Mouse (Mus musculus): ENCODE results near the gene Dnajc9. TPM values are rescaled to one million over a fixed set of nuclear protein-coding genes. Genes with fewer than 3 reads are reported as not detected.

Gene Dnajc9
- polyA plus RNA-seq, 2 experiments, result 132 to 152 TPM

DNA sequence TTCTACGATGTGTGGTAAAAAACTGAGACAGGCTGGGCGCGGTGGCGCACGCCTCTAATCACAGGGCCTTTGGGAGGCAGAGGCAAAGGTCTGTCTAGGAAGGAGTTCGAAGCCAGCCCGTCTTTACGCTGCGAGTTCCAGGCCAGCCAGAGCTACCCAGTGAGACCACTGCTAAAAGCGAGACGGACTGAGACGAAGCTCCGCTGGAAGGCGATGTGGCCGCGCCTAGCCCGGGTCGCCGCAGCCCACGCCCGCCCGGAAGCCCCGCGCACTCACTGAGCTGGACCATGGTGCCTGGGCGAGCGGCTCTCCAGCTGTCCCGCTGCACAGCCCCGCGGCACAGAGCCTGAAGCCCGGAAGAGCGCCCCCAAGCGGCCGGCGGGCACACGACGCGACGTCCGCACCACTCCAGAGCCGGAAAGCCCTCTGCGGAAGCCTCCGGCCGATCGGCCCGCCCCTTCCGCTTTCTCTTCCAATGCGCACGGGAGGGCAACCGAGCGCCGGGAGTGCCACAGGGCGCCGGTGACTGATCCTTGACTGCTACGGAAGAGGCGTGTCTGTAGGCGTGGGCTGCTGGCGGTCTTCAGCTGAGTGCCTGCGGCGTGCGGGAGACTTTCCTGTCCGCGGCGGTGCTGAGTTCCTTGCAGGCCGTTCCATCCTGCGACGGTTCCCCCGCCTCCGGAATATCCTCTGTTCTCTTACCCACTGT lies 4.6 kb upstream of the Dnajc9 start, which contains the start of gene Mrps16:
TSS of gene Mrps16 (minus strand) at position 430 of the 709 bp plus-strand sequence.
- TF ChIP-seq POLR2A (IDR thresholded peaks at IDR 0.05; ENCODE audit: borderline replicate concordance, extremely low read depth, insufficient read depth, insufficient read length), result peak; percentile 85; the same call in 1 of the 2 replicates
- WGBS, result under 1% methylated on average over 55 of the region's 68 CpGs
- ATAC-seq (ENCODE audit: low FRiP score, low read depth), result peak; percentile 91
- Histone ChIP-seq H3K4me3 (replicated peaks; ENCODE audit: low read length) (peak within 1 kb of the TSS; percentile 82), H3K4me2 (replicated peaks; ENCODE audit: low read depth, low read length, severe bottlenecking) (peak within 1 kb of the TSS; percentile 62), H3K36me3 (ENCODE audit: control insufficient read depth, insufficient read depth, low read length) (peaks cover 23% of the 10 kb centered on the region), H3K27me3 (ENCODE audit: control insufficient read depth, insufficient read depth, low read length) (no peaks in the 10 kb centered on the region), H3K4me1 (ENCODE audit: control insufficient read depth, insufficient read depth, low read length) (no peaks in the 10 kb centered on the region), H3K27ac (replicated peaks; ENCODE audit: low read depth, low read length) (peak within 1 kb of the TSS; percentile 82), H3K9me3 (ENCODE audit: control insufficient read depth, low read length) (no peaks in the 10 kb centered on the region), H3K9ac (ENCODE audit: low read depth, low read length, severe bottlenecking) (peak within 1 kb of the TSS; percentile 84)
- DNase-seq (ENCODE audit: low spot score), result peak; percentile 98

DNA sequence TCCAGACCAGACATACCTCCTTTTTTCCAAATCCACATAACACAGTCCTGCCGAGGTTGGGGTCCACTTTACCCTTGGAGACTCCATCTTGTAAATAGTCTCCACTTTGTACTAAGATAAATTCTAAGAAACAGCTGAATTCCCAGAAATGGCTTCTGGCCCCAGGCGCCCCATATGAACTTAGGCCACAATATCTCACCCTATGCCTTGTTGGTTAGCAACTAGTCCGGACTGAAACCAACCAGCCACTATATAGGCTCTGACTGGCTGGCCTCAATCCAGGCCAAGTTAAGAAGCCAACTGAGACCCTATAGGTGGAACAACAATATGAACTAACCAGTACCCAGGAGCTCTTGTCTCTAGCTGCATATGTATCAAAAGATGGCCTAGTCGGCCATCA lies 3.6 kb upstream of the Dnajc9 start:
- H3K27me3 ChIP-seq (ENCODE audit: control insufficient read depth, insufficient read depth, low read length), result no peaks in the 10 kb centered on the region
- 88% methylated on average over 3 of the region's 4 CpGs for WGBS
- H3K4me2 ChIP-seq (replicated peaks; ENCODE audit: low read depth, low read length, severe bottlenecking), result 0 out of 2 replicates have a peak overlapping the region, but pooled peaks have one; percentile 15
- TF ChIP-seq POLR2A (IDR thresholded peaks at IDR 0.05; ENCODE audit: borderline replicate concordance, extremely low read depth, insufficient read depth, insufficient read length), result no peak
- peaks cover 29% of the 10 kb centered on the region for H3K36me3 ChIP-seq (ENCODE audit: control insufficient read depth, insufficient read depth, low read length)
- no peak for DNase-seq (ENCODE audit: low spot score)
- no peak overlapping the region for H3K4me3 ChIP-seq (replicated peaks; ENCODE audit: low read length)
- H3K9me3 ChIP-seq (ENCODE audit: control insufficient read depth, low read length), result no peaks in the 10 kb centered on the region
- H3K27ac ChIP-seq (replicated peaks; ENCODE audit: low read depth, low read length), result no peak overlapping the region
- no peak for ATAC-seq (ENCODE audit: low FRiP score, low read depth)
- no peak overlapping the region for H3K9ac ChIP-seq (ENCODE audit: low read depth, low read length, severe bottlenecking)
- peaks cover 8% of the 10 kb centered on the region for H3K4me1 ChIP-seq (ENCODE audit: control insufficient read depth, insufficient read depth, low read length)

DNA sequence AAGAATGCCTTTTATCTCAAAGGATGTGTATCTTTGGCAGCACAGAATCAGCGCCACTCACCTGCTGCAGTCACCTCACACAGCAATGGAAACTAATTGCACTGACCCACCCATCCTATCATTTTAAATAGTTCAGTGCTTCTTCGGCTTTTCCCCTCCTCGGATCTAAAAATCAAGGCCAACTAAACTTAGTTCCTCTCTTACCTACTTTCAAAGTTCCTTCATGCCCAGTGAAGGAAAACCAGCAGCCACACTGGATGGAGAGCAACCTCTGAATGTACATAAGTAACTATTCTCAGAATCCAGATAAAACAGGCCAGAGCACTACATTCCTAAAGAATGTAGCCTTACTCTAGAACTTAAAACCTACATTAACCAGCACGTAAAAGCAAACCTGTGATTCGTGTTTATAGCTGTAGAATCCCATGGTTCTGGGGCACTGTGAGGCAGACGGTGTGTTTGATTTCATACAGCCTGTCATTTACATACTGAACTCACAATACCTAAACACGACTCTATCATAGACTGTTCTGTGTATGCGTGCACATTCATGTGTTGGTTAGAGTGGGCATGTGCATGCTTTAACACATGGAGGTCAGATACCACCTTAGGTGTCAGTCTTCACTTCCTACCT lies 853 bp upstream of the Dnajc9 start:
- Histone ChIP-seq H3K36me3 (ENCODE audit: control insufficient read depth, insufficient read depth, low read length) (peaks cover 55% of the 10 kb centered on the region), H3K4me1 (ENCODE audit: control insufficient read depth, insufficient read depth, low read length) (peaks cover 23% of the 10 kb centered on the region), H3K9me3 (ENCODE audit: control insufficient read depth, low read length) (no peaks in the 10 kb centered on the region), H3K9ac (ENCODE audit: low read depth, low read length, severe bottlenecking) (no peak overlapping the region), H3K4me2 (replicated peaks; ENCODE audit: low read depth, low read length, severe bottlenecking) (peak overlapping the region; percentile 58; the same call in 1 of the 2 replicates), H3K27me3 (ENCODE audit: control insufficient read depth, insufficient read depth, low read length) (no peaks in the 10 kb centered on the region), H3K27ac (replicated peaks; ENCODE audit: low read depth, low read length) (no peak overlapping the region), H3K4me3 (replicated peaks; ENCODE audit: low read length) (peak overlapping the region; percentile 76)
- TF ChIP-seq POLR2A (IDR thresholded peaks at IDR 0.05; ENCODE audit: borderline replicate concordance, extremely low read depth, insufficient read depth, insufficient read length), result no peak
- DNase-seq (ENCODE audit: low spot score), result no peak
- 85% methylated on average over 8 of the region's 8 CpGs for WGBS
- no peak for ATAC-seq (ENCODE audit: low FRiP score, low read depth)

DNA sequence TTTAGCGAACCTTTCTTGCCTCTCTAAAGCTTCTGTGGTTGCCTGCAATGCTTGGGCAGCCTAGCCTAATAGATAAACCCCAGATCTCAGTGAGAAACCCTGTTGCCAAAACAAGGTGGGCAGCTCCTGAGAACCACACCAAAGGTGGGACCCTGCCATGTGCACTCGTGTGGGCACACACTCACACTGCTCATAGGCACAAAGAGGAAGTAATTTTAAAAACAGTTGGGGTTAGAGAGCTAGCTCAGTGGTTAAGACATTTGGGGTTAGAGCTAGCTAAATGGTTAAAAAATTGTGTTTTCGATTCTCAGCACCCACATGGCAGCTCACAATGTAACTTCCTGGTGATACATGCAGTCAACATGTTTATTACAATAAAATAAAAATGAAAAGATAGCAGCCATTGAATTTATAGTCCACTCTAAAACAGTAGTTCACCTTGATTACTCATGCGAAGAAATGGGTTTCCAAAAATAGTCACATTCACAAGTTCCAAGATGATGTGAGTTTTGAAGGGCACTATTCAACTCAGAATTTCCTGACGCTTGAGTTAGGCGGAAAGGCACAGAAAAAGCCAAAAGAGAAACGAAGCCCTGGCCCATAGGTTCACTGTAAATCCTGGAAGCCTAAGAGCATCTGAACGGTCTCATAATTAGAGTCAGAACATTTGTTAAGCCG lies 8.8 kb downstream of the Dnajc9 start:
- no peaks in the 10 kb centered on the region for H3K9me3 ChIP-seq (ENCODE audit: control insufficient read depth, low read length)
- no peaks in the 10 kb centered on the region for H3K4me1 ChIP-seq (ENCODE audit: control insufficient read depth, insufficient read depth, low read length)
- no peak overlapping the region for H3K27ac ChIP-seq (replicated peaks; ENCODE audit: low read depth, low read length)
- peaks cover 59% of the 10 kb centered on the region for H3K36me3 ChIP-seq (ENCODE audit: control insufficient read depth, insufficient read depth, low read length)
- H3K4me2 ChIP-seq (replicated peaks; ENCODE audit: low read depth, low read length, severe bottlenecking), result no peak overlapping the region
- H3K9ac ChIP-seq (ENCODE audit: low read depth, low read length, severe bottlenecking), result no peak overlapping the region
- no peaks in the 10 kb centered on the region for H3K27me3 ChIP-seq (ENCODE audit: control insufficient read depth, insufficient read depth, low read length)
- TF ChIP-seq POLR2A (IDR thresholded peaks at IDR 0.05; ENCODE audit: borderline replicate concordance, extremely low read depth, insufficient read depth, insufficient read length), result no peak
- ATAC-seq (ENCODE audit: low FRiP score, low read depth) (no peak), DNase-seq (ENCODE audit: low spot score) (no peak)
- 85% methylated on average over 9 of the region's 9 CpGs for WGBS
- no peak overlapping the region for H3K4me3 ChIP-seq (replicated peaks; ENCODE audit: low read length)

DNA sequence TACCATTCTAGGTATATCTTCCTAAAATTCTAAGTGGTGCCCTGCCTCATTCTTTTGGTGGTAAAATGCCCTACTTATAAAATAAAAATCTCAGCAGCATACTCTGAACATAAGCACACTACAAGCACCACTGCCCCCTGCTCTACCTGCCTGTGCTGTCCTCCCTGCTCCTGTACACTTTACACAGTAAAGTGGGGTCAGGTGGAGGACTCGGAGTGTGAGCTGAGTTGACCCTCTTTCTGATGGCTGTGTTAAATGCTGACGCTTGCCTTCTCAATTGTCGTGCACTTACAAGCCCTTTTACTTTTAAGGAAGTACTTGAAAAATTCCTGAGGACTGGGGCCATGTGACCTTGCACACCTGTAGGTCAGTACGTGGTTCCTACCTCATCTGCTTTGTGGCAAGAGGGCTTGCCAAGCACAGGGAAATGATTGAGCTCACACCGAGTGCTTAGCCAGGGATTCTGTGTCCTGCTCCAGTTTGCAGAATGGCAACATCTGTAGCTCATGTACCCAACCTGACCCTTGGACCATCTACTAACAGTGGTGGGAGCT lies 9.5 kb downstream of the Dnajc9 start:
- no peaks in the 10 kb centered on the region for H3K9me3 ChIP-seq (ENCODE audit: control insufficient read depth, low read length)
- no peak for DNase-seq (ENCODE audit: low spot score)
- no peak overlapping the region for H3K27ac ChIP-seq (replicated peaks; ENCODE audit: low read depth, low read length)
- H3K4me3 ChIP-seq (replicated peaks; ENCODE audit: low read length), result no peak overlapping the region
- H3K9ac ChIP-seq (ENCODE audit: low read depth, low read length, severe bottlenecking), result no peak overlapping the region
- H3K4me2 ChIP-seq (replicated peaks; ENCODE audit: low read depth, low read length, severe bottlenecking), result no peak overlapping the region
- TF ChIP-seq POLR2A (IDR thresholded peaks at IDR 0.05; ENCODE audit: borderline replicate concordance, extremely low read depth, insufficient read depth, insufficient read length), result no peak
- ATAC-seq (ENCODE audit: low FRiP score, low read depth), result no peak
- H3K4me1 ChIP-seq (ENCODE audit: control insufficient read depth, insufficient read depth, low read length), result no peaks in the 10 kb centered on the region
- H3K27me3 ChIP-seq (ENCODE audit: control insufficient read depth, insufficient read depth, low read length), result no peaks in the 10 kb centered on the region
- peaks cover 59% of the 10 kb centered on the region for H3K36me3 ChIP-seq (ENCODE audit: control insufficient read depth, insufficient read depth, low read length)
- WGBS, result 84% methylated on average over 5 of the region's 5 CpGs
